ENCODE assay signal across 15 mouse cellular contexts in the genomic region with DNA sequence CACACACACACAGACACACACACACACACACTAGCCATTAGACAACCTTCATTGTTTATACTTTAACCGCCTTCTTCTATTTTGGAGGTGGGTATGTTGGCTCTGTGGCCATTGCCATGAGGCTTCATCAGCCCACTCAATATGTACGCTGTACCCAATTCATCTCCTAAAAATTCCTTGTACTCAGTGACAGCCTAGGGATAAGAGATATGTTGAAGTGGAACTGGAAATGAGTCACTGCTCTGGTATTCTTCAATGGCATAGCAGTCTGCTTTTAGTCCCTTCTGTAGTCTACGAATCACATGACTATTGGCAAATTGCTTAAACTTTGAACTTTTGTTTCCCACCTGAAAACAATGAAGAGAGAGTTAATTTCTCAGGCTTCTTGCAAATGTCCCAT.
"Had no signal": no experiment of that assay in that cellular context is flagged by ENCODE, and none has a peak within 500 bp of the region (broad histone marks: within the 10 kb centered on the region; RNA-seq: fewer than 3 reads in every experiment).

No protein-coding gene starts in this region.

- H3K9ac ChIP-seq: limb, embryonic 15.5 days; liver, embryonic 13.5 days; liver, postnatal 0 days; lung, embryonic 15.5 days; midbrain, embryonic 15.5 days; neural tube, embryonic 12.5 days had no signal

- H3K4me3 ChIP-seq: limb, embryonic 15.5 days; liver, embryonic 13.5 days; lung, embryonic 15.5 days; midbrain, embryonic 15.5 days; neural tube, embryonic 12.5 days had no signal

- DNase-seq: kidney, postnatal 36 days; layer of hippocampus, adult 9-11 months; layer of hippocampus, postnatal 36 days; liver, embryonic 13.5 days; liver, postnatal 0 days; lung, postnatal 14 days; thymus, postnatal 4 days had no signal

- ATAC-seq: liver, postnatal 0 days; midbrain, embryonic 15.5 days had no signal

- H3K27me3 ChIP-seq: limb, embryonic 15.5 days; liver, embryonic 13.5 days; lung, embryonic 15.5 days; megakaryocyte, embryonic 14.5 days; midbrain, embryonic 15.5 days; neural tube, embryonic 12.5 days had no signal

- H3K9me3 ChIP-seq: limb, embryonic 15.5 days; liver, embryonic 13.5 days; lung, embryonic 15.5 days; midbrain, embryonic 15.5 days; neural tube, embryonic 12.5 days had no signal

- H3K4me1 ChIP-seq: limb, embryonic 15.5 days; liver, embryonic 13.5 days; lung, embryonic 15.5 days; megakaryocyte, embryonic 14.5 days; midbrain, embryonic 15.5 days; neural tube, embryonic 12.5 days had no signal

- H3K4me2 ChIP-seq: limb, embryonic 15.5 days; liver, embryonic 13.5 days; lung, embryonic 15.5 days; midbrain, embryonic 11.5 days; midbrain, embryonic 15.5 days; neural tube, embryonic 12.5 days had no signal

- H3K36me3 ChIP-seq: limb, embryonic 15.5 days; liver, embryonic 13.5 days; lung, embryonic 15.5 days; midbrain, embryonic 15.5 days; neural tube, embryonic 12.5 days had no signal

- H3K27ac ChIP-seq: limb, embryonic 15.5 days; liver, embryonic 13.5 days; lung, embryonic 15.5 days; macrophage; midbrain, embryonic 15.5 days; neural tube, embryonic 12.5 days; stomach, postnatal 0 days had no signal
